Mouse (Mus musculus): ENCODE data around the gene Dtx3l.
"Not testable (repeated sequence)": the region's sequence is repeated elsewhere in the genome, so short reads cannot be mapped to it uniquely, and the experiment has no call there.

Dtx3l gene

GRCm38 (mm10) chr16:35938211-35939151 is at the start of gene Dtx3l, which contains the start of gene Parp9:
Dtx3l (minus strand) TSS chr16:35939151.
Parp9 (plus strand) TSS chr16:35938470.
- no peak for DNase-seq (ENCODE audit: low read depth, low spot score)

DNA sequence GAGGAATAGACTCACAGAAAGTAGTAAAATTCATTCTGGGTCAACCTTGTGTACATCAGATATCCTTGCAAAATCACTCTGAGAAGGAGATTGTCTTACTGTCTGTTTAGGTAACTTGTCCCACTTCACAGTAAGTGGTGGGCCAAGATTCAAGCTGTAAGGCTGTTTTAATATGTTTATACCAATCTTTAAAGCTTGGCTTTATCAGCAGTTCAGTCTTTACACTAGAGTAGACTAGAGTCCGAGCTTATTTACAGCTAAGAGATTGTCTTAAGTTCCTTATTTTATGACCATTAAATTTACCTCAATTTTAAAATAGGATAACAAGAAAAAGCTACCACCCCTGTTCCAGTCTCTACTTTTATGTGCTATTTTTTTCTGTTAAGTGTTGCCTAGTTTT is 49.0 kb upstream of the Dtx3l start:
- no peak for DNase-seq (ENCODE audit: low read depth, low spot score)

DNA sequence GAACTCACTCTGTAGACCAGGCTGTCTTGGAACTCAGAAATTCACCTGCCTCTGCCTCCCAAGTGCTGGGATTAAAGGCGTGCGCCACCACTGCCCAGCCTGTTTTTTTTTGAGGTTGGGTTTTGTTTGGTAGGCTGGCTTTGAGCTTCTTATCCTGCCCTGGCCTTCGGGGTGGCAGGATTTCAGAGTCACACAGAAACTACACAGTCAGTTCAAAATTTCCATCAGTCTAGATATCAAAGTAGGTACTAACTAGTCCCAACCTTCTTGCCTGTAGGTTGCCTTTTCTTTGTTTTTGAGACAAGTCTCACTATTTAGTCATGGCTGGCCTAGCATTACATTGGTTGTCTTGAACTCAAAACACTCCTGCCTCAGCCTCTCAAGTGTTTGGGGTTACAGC is 45.5 kb upstream of the Dtx3l start:
- DNase-seq (ENCODE audit: low read depth, low spot score), result no peak

GRCm38 (mm10) chr16:35983517-35984101 is 44.7 kb upstream of the Dtx3l start:
- no peak for DNase-seq (ENCODE audit: low read depth, low spot score)

- DNase-seq (ENCODE audit: low read depth, low spot score), result peak; percentile 84
Observed at GRCm38 (mm10) chr16:35982902-35983516, 44.1 kb upstream of the Dtx3l start.

- DNase-seq (ENCODE audit: low read depth, low spot score), result no peak
Observed at GRCm38 (mm10) chr16:35982506-35982901, 43.6 kb upstream of the Dtx3l start.

DNA sequence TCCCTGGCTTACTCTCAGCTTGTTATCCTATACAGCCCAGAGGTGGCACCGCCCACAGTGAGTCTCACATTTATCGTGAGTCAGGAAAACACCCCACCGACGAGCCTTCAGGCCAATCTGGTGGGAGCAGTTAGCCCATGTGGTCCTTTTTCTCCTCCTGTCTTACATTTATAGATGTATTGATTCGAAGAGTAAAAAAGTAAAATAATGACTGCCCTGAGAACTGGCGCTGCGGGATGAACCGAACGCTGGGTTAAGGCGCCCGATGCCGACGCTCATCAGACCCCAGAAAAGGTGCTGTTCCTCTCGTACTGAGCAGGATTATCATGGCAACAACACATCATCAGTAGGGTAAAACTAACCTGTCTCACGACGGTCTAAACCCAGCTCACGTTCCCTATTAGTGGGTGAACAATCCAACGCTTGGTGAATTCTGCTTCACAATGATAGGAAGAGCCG is 42.4 kb upstream of the Dtx3l start:
- DNase-seq (ENCODE audit: low read depth, low spot score), result peak; percentile 88

- DNase-seq (ENCODE audit: low read depth, low spot score), result not testable (repeated sequence)
Observed at GRCm38 (mm10) chr16:35978450-35978849, 39.5 kb upstream of the Dtx3l start, which contains the start of gene Kpna1. Kpna1 (plus strand) TSS chr16:35978750.

DNA sequence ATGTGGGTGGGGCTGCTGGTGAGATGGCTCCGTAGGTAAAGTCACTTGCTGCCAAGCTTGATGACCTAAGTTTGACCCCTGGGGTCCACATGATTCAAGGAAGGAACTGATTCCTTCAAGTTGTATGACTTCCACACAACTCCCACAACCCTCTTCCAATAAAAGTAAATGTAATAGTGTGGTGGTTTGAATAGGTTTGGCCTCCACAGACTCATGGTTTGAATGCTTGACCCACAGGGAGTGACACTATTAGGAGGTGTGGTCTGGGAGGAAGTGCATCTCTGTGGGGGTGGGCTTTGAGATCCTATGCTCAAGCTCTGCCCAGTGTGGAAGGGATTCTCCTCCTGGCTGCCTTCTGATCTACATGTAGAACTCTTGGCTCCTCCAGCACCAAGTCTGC is 35.1 kb upstream of the Dtx3l start:
- DNase-seq (ENCODE audit: low read depth, low spot score), result no peak

DNA sequence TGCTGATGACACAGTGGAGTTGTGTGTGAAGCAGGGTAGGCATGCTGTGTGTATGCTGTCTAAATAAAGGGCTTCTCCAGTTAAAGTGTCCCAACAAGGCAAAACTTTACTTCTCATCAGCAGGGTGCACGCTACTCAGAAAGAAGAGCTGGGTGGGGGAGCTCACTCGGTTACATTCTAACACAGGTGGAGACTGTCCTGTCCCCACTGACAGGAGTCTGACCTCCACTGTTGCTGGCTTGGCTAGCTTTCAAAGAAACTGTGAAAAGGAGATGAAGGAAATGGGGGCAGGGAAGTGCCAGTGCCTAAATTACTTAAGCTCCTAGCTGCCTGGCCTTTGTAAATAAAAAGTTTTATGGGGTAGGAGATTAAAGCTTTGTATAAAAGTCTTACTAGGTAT is 29.2 kb upstream of the Dtx3l start:
- DNase-seq (ENCODE audit: low read depth, low spot score), result no peak

- no peak for DNase-seq (ENCODE audit: low read depth, low spot score)
Observed at GRCm38 (mm10) chr16:35967319-35967718, 28.4 kb upstream of the Dtx3l start.

- no peak for DNase-seq (ENCODE audit: low read depth, low spot score)
Observed at GRCm38 (mm10) chr16:35966411-35967115, 27.6 kb upstream of the Dtx3l start.

DNA sequence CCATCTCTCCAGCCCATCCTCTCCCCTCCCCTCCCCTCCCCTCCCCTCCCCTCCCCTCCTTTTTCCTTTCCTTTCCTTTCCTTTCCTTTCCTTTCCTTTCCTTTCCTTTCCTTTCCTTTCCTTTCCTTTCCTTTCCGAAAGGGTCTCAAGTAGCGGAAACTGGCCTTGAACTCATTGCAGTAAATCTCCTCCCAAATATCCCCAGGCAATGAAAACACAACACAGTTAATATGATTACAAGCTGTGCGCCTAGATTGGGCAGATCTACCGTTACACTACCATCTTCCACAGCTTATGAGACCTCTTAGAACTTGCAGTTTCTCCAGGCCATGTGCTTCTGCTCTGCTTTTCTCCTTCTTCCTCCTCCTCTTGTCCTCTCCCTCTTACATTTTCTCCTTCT is 27.0 kb upstream of the Dtx3l start:
- not testable (repeated sequence) for DNase-seq (ENCODE audit: low read depth, low spot score)

GRCm38 (mm10) chr16:35952628-35953130 is 13.7 kb upstream of the Dtx3l start:
- no peak for DNase-seq (ENCODE audit: low read depth, low spot score)

GRCm38 (mm10) chr16:35951216-35951615 is 12.3 kb upstream of the Dtx3l start:
- no peak for DNase-seq (ENCODE audit: low read depth, low spot score)

DNA sequence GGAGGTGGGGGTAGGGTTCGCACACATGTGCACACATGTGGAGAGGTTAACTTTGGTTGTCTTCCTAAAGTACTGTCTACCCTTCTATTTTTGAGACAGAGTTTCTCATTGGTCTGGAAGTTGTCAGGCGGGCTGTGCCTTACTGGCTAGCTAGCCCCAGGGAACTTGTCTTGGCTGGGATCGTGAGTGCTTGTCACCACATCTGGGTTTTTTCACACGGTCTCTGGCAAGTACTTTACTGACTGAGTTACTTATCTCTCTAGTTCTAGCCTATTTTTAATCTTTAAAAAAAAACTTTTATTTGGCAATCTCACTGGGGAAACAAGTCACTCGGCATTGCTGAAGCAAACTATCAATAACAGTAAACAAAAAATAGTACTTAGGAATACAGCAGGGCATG is 10.3 kb upstream of the Dtx3l start:
- no peak for DNase-seq (ENCODE audit: low read depth, low spot score)

GRCm38 (mm10) chr16:35941382-35941781 is 2.4 kb upstream of the Dtx3l start:
- no peak for DNase-seq (ENCODE audit: low read depth, low spot score)

DNA sequence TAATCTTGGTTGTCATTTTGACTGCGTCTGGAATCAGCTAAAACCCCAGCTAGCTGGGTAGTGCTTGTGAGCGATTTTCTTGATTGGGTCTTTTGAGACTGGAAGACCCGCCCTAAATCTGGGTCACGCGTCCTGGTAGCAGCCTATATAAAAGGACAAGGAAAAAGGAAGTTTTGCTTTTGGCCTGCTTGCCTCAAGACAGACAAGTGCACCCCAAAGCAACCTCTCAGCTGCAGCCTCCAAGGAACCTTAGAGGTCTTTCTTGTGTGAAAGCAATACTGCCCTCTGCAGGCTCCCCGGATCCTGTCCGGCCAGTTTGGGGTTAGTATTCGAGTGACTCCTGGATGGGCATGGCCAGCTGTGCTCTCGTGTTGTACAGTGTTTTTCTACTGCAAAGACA is 739 bp upstream of the Dtx3l start:
- DNase-seq (ENCODE audit: low read depth, low spot score), result no peak

GRCm38 (mm10) chr16:35939261-35939660 is 310 bp upstream of the Dtx3l start:
- DNase-seq (ENCODE audit: low read depth, low spot score), result no peak

DNA sequence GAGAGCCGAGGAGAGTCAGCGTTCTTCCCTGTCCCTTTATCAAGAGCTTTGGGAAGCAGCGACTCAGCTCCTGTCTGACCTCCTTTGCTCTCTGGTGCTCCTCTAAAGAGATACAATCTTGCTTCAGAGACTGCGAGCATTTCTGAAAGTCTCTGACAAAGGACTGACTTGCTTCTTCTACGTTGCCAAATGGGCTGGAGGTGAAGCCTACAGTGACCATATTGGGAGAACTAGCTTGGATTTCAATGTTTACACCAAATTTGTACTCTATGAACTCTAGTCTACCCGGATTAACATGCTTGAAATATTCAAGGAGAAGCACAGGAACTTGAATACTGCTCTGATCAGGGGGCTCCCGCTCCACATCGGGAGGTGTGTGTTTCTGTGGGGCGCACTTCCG is 5.8 kb downstream of the Dtx3l start:
- no peak for DNase-seq (ENCODE audit: low read depth, low spot score)

All from brain, embryonic 18.5 days (tissue).